Mouse (Mus musculus) CH12.LX (cell line): ENCODE data around the gene 2300003K06Rik. TPM values are rescaled to one million over a fixed set of nuclear protein-coding genes. Genes with fewer than 3 reads are reported as not detected.
"Not testable (repeated sequence)": the region's sequence is repeated elsewhere in the genome, so short reads cannot be mapped to it uniquely, and the experiment has no call there.

Experiments
- DNase-seq: peaks from one replicate; pipeline ENCODE4 v3.0.0-alpha.2; 2013; ENCODE audit errors: extremely low read depth
- H3K27ac ChIP-seq: 2 replicates; pipeline ENCODE4 v1.5.1; 2012; ENCODE audit warnings: low read depth, mild to moderate bottlenecking, control low read depth, moderate library complexity; ENCODE audit not compliant: insufficient read depth
- H3K27me3 ChIP-seq: replicated peaks from 2 replicates; pipeline ENCODE3; 2012; ENCODE audit warnings: inconsistent platforms
- H3K36me3 ChIP-seq, 2 experiments: replicated peaks in 1 of 2; 2 replicates each; pipeline versions ENCODE3 to v1.6.1; 2012; ENCODE audit warnings: inconsistent platforms in 1 of 2, low read length in 1 of 2, mild to moderate bottlenecking in 1 of 2, mixed read lengths in 1 of 2, moderate library complexity in 1 of 2; ENCODE audit not compliant: control insufficient read depth in 1 of 2, insufficient read depth in 1 of 2
- H3K4me1 ChIP-seq, 2 experiments: 2 replicates each; pipeline ENCODE4 v1.6.1; 2012; ENCODE audit warnings: inconsistent platforms in 1 of 2, moderate library complexity in 1 of 2; ENCODE audit not compliant: insufficient read depth in 2 of 2, control insufficient read depth in 1 of 2
- H3K4me2 ChIP-seq: 2 replicates; pipeline ENCODE4 v1.6.1; 2012; ENCODE audit warnings: low read depth, mild to moderate bottlenecking, control low read depth; ENCODE audit not compliant: poor library complexity, insufficient read depth, severe bottlenecking
- H3K4me3 ChIP-seq, 3 experiments: fragments of 150-350 bp in 1 of 3; sonication (generic) in 1 of 3; replicated peaks in 1 of 3; 2 replicates each; pipeline versions ENCODE3 to v1.5.1; 2011 to 2012; ENCODE audit warnings: low read depth in 2 of 3, low read length in 2 of 3, mild to moderate bottlenecking in 2 of 3, moderate library complexity in 2 of 3, control low read depth in 1 of 3, improper control_type of control experiment in 1 of 3, inconsistent platforms in 1 of 3, mixed read lengths in 1 of 3; ENCODE audit not compliant: poor library complexity in 1 of 3
- H3K79me2 ChIP-seq: replicated peaks from 2 replicates; pipeline ENCODE4 v1.6.1; 2012; ENCODE audit warnings: mild to moderate bottlenecking, moderate library complexity; ENCODE audit not compliant: control insufficient read depth, poor library complexity, insufficient read depth, severe bottlenecking; ENCODE audit errors: extremely low read depth
- H3K9ac ChIP-seq: 2 replicates; pipeline ENCODE4 v1.6.1; 2012; ENCODE audit warnings: low read depth, mild to moderate bottlenecking, control low read depth, moderate library complexity; ENCODE audit not compliant: insufficient read depth
- H3K9me3 ChIP-seq: replicated peaks from 2 replicates; pipeline ENCODE3; 2012; ENCODE audit warnings: low read length, inconsistent platforms, mixed read lengths
- HCFC1 ChIP-seq: IDR thresholded peaks from 2 replicates; pipeline ENCODE4 v1.6.1; 2012; ENCODE audit warnings: low read depth, mild to moderate bottlenecking, inconsistent platforms, low read length, improper control_type of control experiment
- POLR2A ChIP-seq: IDR thresholded peaks from 2 replicates; pipeline ENCODE4 v1.6.1; 2011; ENCODE audit warnings: low read depth, mild to moderate bottlenecking, improper control_type of control experiment, low read length
- TBP ChIP-seq: conservative IDR thresholded peaks from 2 replicates; pipeline ENCODE4 v1.6.1; 2011; ENCODE audit warnings: low read depth, low read length, improper control_type of control experiment
- UBTF ChIP-seq: IDR thresholded peaks from 2 replicates; pipeline ENCODE4 v1.6.1; 2012; ENCODE audit warnings: low read depth, mild to moderate bottlenecking, inconsistent platforms, low read length, improper control_type of control experiment, moderate library complexity
- ZKSCAN1 ChIP-seq: IDR thresholded peaks from 2 replicates; pipeline ENCODE4 v1.6.1; 2012; ENCODE audit warnings: low read depth, inconsistent platforms, low read length, improper control_type of control experiment, borderline replicate concordance
- dilution Hi-C: fragments of 300-500 bp; cut with MboI; formaldehyde crosslinking; loops from 2 replicates; pipeline ENCODE4 v1.14.3; 2020; ENCODE audit warnings: low sequenced_read_pairs; ENCODE audit not compliant: extremely low pct_unique_long_range_greater_than_20kb, extremely low pct_ligation_motif_present
- in situ Hi-C: fragments of 300-500 bp; cut with MboI; formaldehyde crosslinking; loops from 3 replicates; pipeline ENCODE4 v1.14.3; 2019; ENCODE audit warnings: low sequenced_read_pairs, low pct_ligation_motif_present, low pct_unique_long_range_greater_than_20kb, mixed read lengths
- polyA plus RNA-seq: library from polyadenylated mRNA; unstranded; fragments of >175 nt; gene quantifications from 2 replicates; pipeline ENCODE4 v1.2.1, GENCODE M21; 2012; ENCODE audit warnings: low read depth; ENCODE audit not compliant: insufficient read length
- total RNA-seq, 2 experiments: library from RNA; depleted of rRNA; stranded (reverse); fragments of 300-350 nt in 1 of 2; fragments of >200 nt in 1 of 2; gene quantifications; 2 replicates each; pipeline ENCODE4 v1.2.3; 2012 to 2014

Gene 2300003K06Rik
- not detected in 2 replicates for total RNA-seq (2012; rRNA removed)
- total RNA-seq (2014; rRNA removed), result not detected in 2 replicates
- not detected in 2 replicates for polyA plus RNA-seq

DNA sequence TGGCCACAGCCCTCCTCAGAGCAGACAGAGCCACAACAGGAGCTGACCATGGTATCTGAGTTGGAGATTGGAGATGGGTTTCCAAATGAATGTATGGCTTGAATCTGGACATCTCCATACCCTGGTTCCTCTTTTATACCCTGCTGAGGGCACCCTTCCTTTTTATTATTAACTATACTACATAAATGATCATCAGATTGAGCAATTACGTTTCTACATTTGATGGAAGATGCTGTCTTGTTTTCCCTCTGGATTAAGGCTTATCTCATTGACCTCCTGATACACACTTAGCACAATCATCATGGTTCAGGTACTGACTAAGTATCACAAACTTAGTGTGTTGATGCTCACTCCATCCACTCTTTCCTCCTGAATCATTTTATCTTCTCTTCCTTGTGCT, at the start of gene 2300003K06Rik:
2300003K06Rik (minus strand) TSS at position 101 of the 400 bp plus-strand sequence.
- in situ Hi-C loops, result no loop called here
- Histone ChIP-seq H3K27me3 (peaks cover 39% of the 10 kb centered on the region), H3K4me2 (no peak within 1 kb of the TSS)
- TF ChIP-seq HCFC1 (no peak), POLR2A (no peak), UBTF (no peak), ZKSCAN1 (no peak), TBP (no peak)
- TF ChIP-seq, all 38 proteins: peak for 0
- no peaks in the 10 kb centered on the region for H3K4me1 ChIP-seq
- H3K9me3 ChIP-seq, result peaks cover 9% of the 10 kb centered on the region
- dilution Hi-C loops, result no loop called here
- no peak within 1 kb of the TSS for H3K9ac ChIP-seq
- no peak within 1 kb of the TSS for H3K27ac ChIP-seq
- no peak within 1 kb of the TSS for H3K4me3 ChIP-seq
- no peaks in the 10 kb centered on the region for H3K36me3 ChIP-seq
- DNase-seq, result no peak
- H3K79me2 ChIP-seq, result no peaks in the 10 kb centered on the region

DNA sequence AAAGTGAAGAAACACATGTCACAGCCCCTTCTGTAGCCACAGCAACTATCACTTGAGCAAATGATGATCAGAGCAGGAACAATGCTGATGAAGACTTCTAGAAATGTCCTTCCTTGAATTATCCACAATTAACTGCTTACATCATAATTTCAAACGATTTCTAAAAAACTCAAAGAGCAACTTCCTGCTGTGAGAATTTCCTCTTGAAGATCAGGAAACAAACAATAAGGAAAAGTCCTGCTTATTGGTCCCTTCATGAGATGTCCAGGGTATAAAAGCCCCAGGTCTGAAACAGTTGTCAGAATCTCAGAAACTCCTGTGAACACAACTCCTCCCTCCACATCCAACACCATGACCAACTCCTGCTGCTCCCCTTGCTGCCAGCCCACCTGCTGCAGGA, 41.0 kb upstream of the 2300003K06Rik start, which contains the start of gene Gm11567:
Gm11567 (plus strand) TSS at position 301 of the 400 bp plus-strand sequence.
- H3K4me1 ChIP-seq, in situ Hi-C loops, H3K4me3 ChIP-seq, dilution Hi-C loops, H3K27ac ChIP-seq, DNase-seq, H3K79me2 ChIP-seq, H3K4me2 ChIP-seq, H3K36me3 ChIP-seq, H3K9me3 ChIP-seq, H3K9ac ChIP-seq: not testable (repeated sequence)
- peaks cover 68% of the 10 kb centered on the region for H3K27me3 ChIP-seq

DNA sequence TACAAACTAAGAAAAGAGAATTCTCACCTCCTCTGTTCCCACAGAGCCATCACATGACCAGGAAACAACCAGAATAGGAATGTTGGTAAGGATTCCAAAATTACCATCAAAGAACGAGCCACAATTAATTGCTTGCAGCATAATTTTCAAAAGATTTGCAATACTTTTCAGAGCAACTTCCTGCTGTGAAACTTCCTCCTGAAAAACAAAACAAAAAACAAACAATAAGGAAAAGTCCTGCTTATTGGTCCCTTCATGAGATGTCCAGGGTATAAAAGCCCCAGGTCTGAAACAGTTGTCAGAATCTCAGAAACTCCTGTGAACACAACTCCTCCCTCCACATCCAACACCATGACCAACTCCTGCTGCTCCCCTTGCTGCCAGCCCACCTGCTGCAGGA, 35.2 kb upstream of the 2300003K06Rik start, which contains the start of gene Krtap9-1:
Krtap9-1 (plus strand) TSS at position 301 of the 400 bp plus-strand sequence.
- H3K27ac ChIP-seq, H3K79me2 ChIP-seq, H3K36me3 ChIP-seq, dilution Hi-C loops, H3K4me3 ChIP-seq, in situ Hi-C loops, DNase-seq, H3K4me1 ChIP-seq, H3K9me3 ChIP-seq, H3K4me2 ChIP-seq, H3K9ac ChIP-seq: not testable (repeated sequence)
- peaks cover 65% of the 10 kb centered on the region for H3K27me3 ChIP-seq

DNA sequence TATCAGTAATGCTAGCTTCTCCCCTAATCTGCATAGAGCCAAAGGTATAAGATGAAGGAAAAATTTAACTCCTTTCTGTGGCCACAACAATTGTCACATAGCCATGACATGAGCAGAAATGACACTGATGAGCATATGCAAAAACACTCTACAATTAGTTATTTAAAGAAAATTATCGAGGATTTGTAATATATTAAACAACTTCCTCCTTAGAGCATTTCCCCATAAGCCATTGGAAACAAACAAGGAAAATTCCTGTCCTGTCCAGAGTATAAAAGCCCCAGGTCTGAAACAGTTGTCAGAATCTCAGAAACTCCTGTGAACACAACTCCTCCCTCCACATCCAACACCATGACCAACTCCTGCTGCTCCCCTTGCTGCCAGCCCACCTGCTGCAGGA, 26.3 kb upstream of the 2300003K06Rik start, which contains the start of gene Gm11559:
Gm11559 (plus strand) TSS at position 301 of the 400 bp plus-strand sequence.
- H3K27me3 ChIP-seq, result peaks cover 61% of the 10 kb centered on the region
- dilution Hi-C loops, DNase-seq, H3K4me2 ChIP-seq, H3K27ac ChIP-seq, in situ Hi-C loops, H3K36me3 ChIP-seq, H3K4me1 ChIP-seq, H3K79me2 ChIP-seq, H3K4me3 ChIP-seq, H3K9ac ChIP-seq, H3K9me3 ChIP-seq: not testable (repeated sequence)
